Mouse (Mus musculus): ENCODE data around the gene Tenm4. TPM values are rescaled to one million over a fixed set of nuclear protein-coding genes. Genes with fewer than 3 reads are reported as not detected.

Tenm4 gene
- total RNA-seq, 4 experiments from 2014 or later: 0.77 to 2.5 (median 2.0) TPM

- no peak for DNase-seq (ENCODE audit: low spot score in 2 of 2)
These were observed 554.6 kb downstream of the Tenm4 start for GRCm38 (mm10) chr7:96725603-96726002.

- no peak for DNase-seq (ENCODE audit: low spot score in 2 of 2)
These were observed 559.3 kb downstream of the Tenm4 start for GRCm38 (mm10) chr7:96730360-96730759.

GRCm38 (mm10) chr7:96731947-96732346, 560.9 kb downstream of the Tenm4 start:
- DNase-seq (ENCODE audit: low spot score in 2 of 2): no peak

GRCm38 (mm10) chr7:96734315-96735058, 563.4 kb downstream of the Tenm4 start:
- DNase-seq (ENCODE audit: low spot score in 2 of 2): no peak

GRCm38 (mm10) chr7:96740631-96741030, 569.6 kb downstream of the Tenm4 start:
- DNase-seq (ENCODE audit: low spot score in 2 of 2): no peak

- DNase-seq (ENCODE audit: low spot score in 2 of 2): peak in 1 of 2 experiments; percentile 13
These were observed 571.2 kb downstream of the Tenm4 start for GRCm38 (mm10) chr7:96742221-96742620.

GRCm38 (mm10) chr7:96745956-96746355, 574.9 kb downstream of the Tenm4 start:
- DNase-seq (ENCODE audit: low spot score in 2 of 2): no peak

GRCm38 (mm10) chr7:96746706-96747105, 575.7 kb downstream of the Tenm4 start:
- no peak for DNase-seq (ENCODE audit: low spot score in 2 of 2)

- no peak for DNase-seq (ENCODE audit: low spot score in 2 of 2)
These were observed 577.5 kb downstream of the Tenm4 start for GRCm38 (mm10) chr7:96748538-96749045.

GRCm38 (mm10) chr7:96749753-96750152, 578.7 kb downstream of the Tenm4 start:
- no peak for DNase-seq (ENCODE audit: low spot score in 2 of 2)

GRCm38 (mm10) chr7:96751236-96751635, 580.2 kb downstream of the Tenm4 start:
- no peak for DNase-seq (ENCODE audit: low spot score in 2 of 2)

- DNase-seq (ENCODE audit: low spot score in 2 of 2): no peak
These were observed 581.7 kb downstream of the Tenm4 start for GRCm38 (mm10) chr7:96752776-96753175.

GRCm38 (mm10) chr7:96753335-96754095, 582.5 kb downstream of the Tenm4 start:
- no peak for DNase-seq (ENCODE audit: low spot score in 2 of 2)

GRCm38 (mm10) chr7:96754175-96754574, 583.1 kb downstream of the Tenm4 start:
- DNase-seq (ENCODE audit: low spot score in 2 of 2): no peak

- no peak for DNase-seq (ENCODE audit: low spot score in 2 of 2)
These were observed 584.5 kb downstream of the Tenm4 start for GRCm38 (mm10) chr7:96755459-96756094.

- no peak for DNase-seq (ENCODE audit: low spot score in 2 of 2)
These were observed 585.2 kb downstream of the Tenm4 start for GRCm38 (mm10) chr7:96756104-96756742.

- DNase-seq (ENCODE audit: low spot score in 2 of 2): no peak
These were observed 586.0 kb downstream of the Tenm4 start for GRCm38 (mm10) chr7:96757067-96757466.

GRCm38 (mm10) chr7:96760208-96760607, 589.2 kb downstream of the Tenm4 start:
- DNase-seq (ENCODE audit: low spot score in 2 of 2): no peak

GRCm38 (mm10) chr7:96761151-96761550, 590.1 kb downstream of the Tenm4 start:
- DNase-seq (ENCODE audit: low spot score in 2 of 2): no peak

- DNase-seq (ENCODE audit: low spot score in 2 of 2): no peak
These were observed 594.4 kb downstream of the Tenm4 start for GRCm38 (mm10) chr7:96765321-96765960.

GRCm38 (mm10) chr7:96767090-96767489, 596.0 kb downstream of the Tenm4 start:
- DNase-seq (ENCODE audit: low spot score in 2 of 2): no peak

Measured in gastrocnemius, adult 8-10 months (tissue).